In genomic region chr16:87928671-87929070, GRCm38 (mm10) we compare ENCODE assay signal across 24 mouse cellular contexts.
"Had no signal": no experiment of that assay in that cellular context is flagged by ENCODE, and none has a peak within 500 bp of the region (broad histone marks: within the 10 kb centered on the region; RNA-seq: fewer than 3 reads in every experiment).

No protein-coding gene starts in this region.

- H3K4me2 ChIP-seq: heart, embryonic 12.5 days; hindbrain, embryonic 12.5 days; hindbrain, embryonic 14.5 days; kidney, embryonic 15.5 days; limb, embryonic 13.5 days; limb, embryonic 15.5 days had no signal

- H3K27me3 ChIP-seq: heart, embryonic 12.5 days; hindbrain, embryonic 12.5 days; kidney, embryonic 15.5 days; limb, embryonic 13.5 days; limb, embryonic 15.5 days had no signal

- H3K36me3 ChIP-seq: heart, embryonic 10.5 days; heart, embryonic 12.5 days; hindbrain, embryonic 10.5 days; hindbrain, embryonic 12.5 days; kidney, embryonic 15.5 days; limb, embryonic 13.5 days; limb, embryonic 15.5 days had no signal

- H3K9ac ChIP-seq: heart, embryonic 12.5 days; hindbrain, embryonic 12.5 days; hindbrain, embryonic 14.5 days; kidney, embryonic 15.5 days; limb, embryonic 13.5 days; limb, embryonic 15.5 days had no signal

- ATAC-seq: hindbrain, embryonic 16.5 days had no signal

- H3K4me1 ChIP-seq: heart, embryonic 10.5 days; heart, embryonic 12.5 days; hindbrain, embryonic 10.5 days; hindbrain, embryonic 12.5 days; kidney, embryonic 15.5 days; limb, embryonic 13.5 days; limb, embryonic 15.5 days had no signal

- DNase-seq: gastrocnemius, adult 2 months; gastrocnemius, postnatal 10 days; gastrocnemius, postnatal 25 days; heart, adult 18-20 months; heart, postnatal 10 days; heart, postnatal 4 days; kidney, adult 11 months; kidney, adult 2 months; kidney, adult 9 months; kidney, postnatal 14 days; kidney, postnatal 36 days; layer of hippocampus, postnatal 36 days; left cerebral cortex, postnatal 4 days had no signal

- H3K4me3 ChIP-seq: gastrocnemius, adult 2 months; heart, embryonic 10.5 days; heart, embryonic 12.5 days; hindbrain, embryonic 10.5 days; hindbrain, embryonic 12.5 days; kidney, embryonic 15.5 days; layer of hippocampus, adult 2 months; limb, embryonic 13.5 days; limb, embryonic 15.5 days had no signal

- H3K9me3 ChIP-seq: heart, embryonic 10.5 days; heart, embryonic 12.5 days; hindbrain, embryonic 10.5 days; hindbrain, embryonic 12.5 days; kidney, embryonic 15.5 days; limb, embryonic 13.5 days; limb, embryonic 15.5 days had no signal

- H3K27ac ChIP-seq: gastrocnemius, adult 2 months; heart, embryonic 10.5 days; hindbrain, embryonic 10.5 days; hindbrain, embryonic 12.5 days; hindbrain, embryonic 14.5 days; kidney, embryonic 15.5 days; kidney, postnatal 0 days; layer of hippocampus, adult 2 months; limb, embryonic 13.5 days; limb, embryonic 15.5 days had no signal
